Mouse (Mus musculus): ENCODE data around the gene Aurkb. TPM values are rescaled to one million over a fixed set of nuclear protein-coding genes. Genes with fewer than 3 reads are reported as not detected.

Gene Aurkb
- polyA plus RNA-seq, 1 experiment from 2014 or later = 116 TPM

DNA sequence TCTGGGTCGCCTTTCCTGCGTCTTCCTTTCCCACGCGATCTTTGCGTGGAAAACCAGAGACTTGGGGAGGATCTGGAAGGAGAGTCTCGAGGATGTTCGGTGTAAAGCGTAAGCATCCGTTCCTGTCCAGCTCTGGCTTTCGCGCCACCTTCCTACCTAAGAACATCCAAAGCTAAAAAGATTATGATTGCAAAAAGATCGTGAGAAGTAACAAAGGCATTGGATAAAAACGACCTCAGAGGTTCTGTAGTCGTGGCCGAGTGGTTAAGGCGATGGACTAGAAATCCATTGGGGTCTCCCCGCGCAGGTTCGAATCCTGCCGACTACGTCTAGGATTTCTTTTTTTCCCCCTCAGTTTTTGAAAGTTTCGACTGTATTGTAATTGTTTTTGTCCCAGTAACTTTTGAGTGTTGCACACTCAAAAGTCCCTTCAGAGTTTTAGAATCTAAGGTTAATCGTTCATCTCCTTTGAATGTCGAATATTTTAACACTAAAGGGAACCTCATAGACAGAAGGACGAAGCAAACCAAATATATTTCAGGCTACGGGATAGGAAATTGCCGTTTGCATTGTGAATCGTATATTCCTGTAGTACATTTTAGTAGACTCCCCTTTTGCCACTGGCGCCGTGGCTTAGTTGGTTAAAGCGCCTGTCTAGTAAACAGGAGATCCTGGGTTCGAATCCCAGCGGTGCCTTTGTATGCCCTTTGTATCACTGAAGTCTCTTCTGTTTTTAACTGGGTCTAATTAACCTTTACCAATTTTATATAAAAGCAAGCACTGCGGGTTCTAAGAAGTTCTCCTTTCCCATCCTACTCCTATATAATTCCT lies 8.0 kb upstream of the Aurkb start:
- Histone ChIP-seq H3K9ac (peak overlapping the region; percentile 80), H3K27ac (peak overlapping the region; percentile 75), H3K36me3 (peaks cover 31% of the 10 kb centered on the region), H3K4me1 (replicated peaks) (peaks cover 39% of the 10 kb centered on the region), H3K27me3 (no peaks in the 10 kb centered on the region), H3K4me2 (peak overlapping the region; percentile 94), H3K4me3 (replicated peaks) (peak overlapping the region; percentile 79), H3K9me3 (replicated peaks) (no peaks in the 10 kb centered on the region)
- DNase-seq (peak; percentile 82), ATAC-seq (ENCODE audit: low read depth) (peak; percentile 28; the same call in 1 of the 2 replicates)
- under 1% methylated on average over 34 of the region's 34 CpGs for WGBS (ENCODE audit: insufficient replicate concordance)

- Histone ChIP-seq H3K4me1 (replicated peaks) (peaks cover 39% of the 10 kb centered on the region), H3K9ac (0 out of 2 replicates have a peak overlapping the region, but pooled peaks have one; percentile 78), H3K27me3 (no peaks in the 10 kb centered on the region), H3K27ac (no peak overlapping the region), H3K4me2 (peak overlapping the region; percentile 91), H3K4me3 (replicated peaks) (peak overlapping the region; percentile 74; the same call in 1 of the 2 replicates), H3K36me3 (peaks cover 24% of the 10 kb centered on the region), H3K9me3 (replicated peaks) (no peaks in the 10 kb centered on the region)
- DNase-seq = no peak
- 64% methylated on average over 5 of the region's 5 CpGs for WGBS (ENCODE audit: insufficient replicate concordance)
- ATAC-seq (ENCODE audit: low read depth) = no peak
These were observed 7.3 kb upstream of the Aurkb start for GRCm38 (mm10) chr11:69038173-69038572.

DNA sequence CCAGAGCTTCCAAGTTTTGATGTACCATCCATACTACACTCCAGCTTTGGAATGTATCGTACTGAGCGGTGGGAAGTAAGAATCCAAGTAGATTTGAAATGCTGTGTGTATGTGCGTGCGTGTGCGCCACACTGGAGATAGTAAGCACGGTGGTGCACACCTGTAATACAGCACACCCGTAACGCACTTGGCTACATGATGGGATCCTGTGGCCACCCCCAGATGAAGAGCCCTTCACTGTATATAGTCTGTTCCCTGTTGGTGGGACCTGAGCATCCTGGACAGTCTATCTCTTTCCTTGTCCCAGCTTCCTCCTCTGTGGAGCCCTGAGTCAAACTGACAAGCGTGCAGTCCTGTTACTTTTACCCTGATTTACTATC lies 938 bp downstream of the Aurkb start:
- Histone ChIP-seq H3K27me3 (no peaks in the 10 kb centered on the region), H3K9ac (peak overlapping the region; percentile 96), H3K4me3 (replicated peaks) (peak overlapping the region; percentile 90), H3K4me1 (replicated peaks) (peaks cover 60% of the 10 kb centered on the region), H3K36me3 (peaks cover 42% of the 10 kb centered on the region), H3K27ac (peak overlapping the region; percentile 95), H3K4me2 (peak overlapping the region; percentile 80), H3K9me3 (replicated peaks) (no peaks in the 10 kb centered on the region)
- ATAC-seq (ENCODE audit: low read depth) (no peak), DNase-seq (no peak)
- WGBS (ENCODE audit: insufficient replicate concordance) = 9% methylated on average over 9 of the region's 9 CpGs

GRCm38 (mm10) chr11:69047592-69047991 lies 2.1 kb downstream of the Aurkb start:
- Histone ChIP-seq H3K4me3 (replicated peaks) (peak overlapping the region; percentile 90), H3K36me3 (peaks cover 54% of the 10 kb centered on the region), H3K9ac (peak overlapping the region; percentile 96)

GRCm38 (mm10) chr11:69048151-69048550 lies 2.7 kb downstream of the Aurkb start:
- ATAC-seq (ENCODE audit: low read depth) (no peak), DNase-seq (no peak)
- peaks cover 56% of the 10 kb centered on the region for H3K36me3 ChIP-seq
- H3K27me3 ChIP-seq = no peaks in the 10 kb centered on the region
- H3K9me3 ChIP-seq (replicated peaks) = no peaks in the 10 kb centered on the region
- no peak overlapping the region for H3K27ac ChIP-seq
- WGBS (ENCODE audit: insufficient replicate concordance) = 86% methylated on average over 14 of the region's 14 CpGs
- peaks cover 65% of the 10 kb centered on the region for H3K4me1 ChIP-seq (replicated peaks)
- H3K9ac ChIP-seq = no peak overlapping the region
- peak overlapping the region; percentile 90 for H3K4me3 ChIP-seq (replicated peaks)
- H3K4me2 ChIP-seq = peak overlapping the region; percentile 80

More at GRCm38 (mm10) chr11:69047592-69047991, 2.1 kb downstream of the Aurkb start:
- Histone ChIP-seq H3K4me1 (replicated peaks) (peaks cover 60% of the 10 kb centered on the region), H3K4me2 (peak overlapping the region; percentile 80), H3K9me3 (replicated peaks) (no peaks in the 10 kb centered on the region), H3K27ac (peak overlapping the region; percentile 41; the same call in 1 of the 2 replicates), H3K27me3 (no peaks in the 10 kb centered on the region)
- DNase-seq = no peak
- no peak for ATAC-seq (ENCODE audit: low read depth)
- 90% methylated on average over 12 of the region's 12 CpGs for WGBS (ENCODE audit: insufficient replicate concordance)

DNA sequence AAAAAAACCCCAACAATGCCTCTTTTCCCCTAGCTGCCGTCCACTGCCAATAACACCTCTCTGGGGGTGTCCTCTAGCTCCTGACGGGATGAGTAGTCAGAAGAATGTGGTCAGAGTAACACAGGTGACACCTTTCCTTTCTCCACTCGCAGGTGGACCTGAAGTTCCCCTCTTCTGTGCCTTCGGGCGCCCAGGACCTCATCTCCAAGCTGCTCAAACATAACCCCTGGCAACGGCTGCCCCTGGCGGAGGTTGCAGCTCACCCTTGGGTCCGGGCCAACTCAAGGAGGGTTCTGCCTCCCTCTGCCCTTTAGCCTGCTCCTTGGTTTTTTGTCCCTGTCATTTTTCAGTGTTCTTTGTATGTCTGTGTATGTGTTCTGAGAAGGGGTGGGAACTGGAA lies 5.3 kb downstream of the Aurkb start:
- Histone ChIP-seq H3K4me3 (replicated peaks) (peak overlapping the region; percentile 6; the same call in 1 of the 2 replicates), H3K4me1 (replicated peaks) (peaks cover 54% of the 10 kb centered on the region), H3K4me2 (no peak overlapping the region), H3K27me3 (no peaks in the 10 kb centered on the region), H3K9me3 (replicated peaks) (no peaks in the 10 kb centered on the region), H3K9ac (no peak overlapping the region), H3K27ac (no peak overlapping the region), H3K36me3 (peaks cover 68% of the 10 kb centered on the region)
- 90% methylated on average over 8 of the region's 8 CpGs for WGBS (ENCODE audit: insufficient replicate concordance)
- ATAC-seq (ENCODE audit: low read depth) = no peak
- no peak for DNase-seq

- no peaks in the 10 kb centered on the region for H3K27me3 ChIP-seq
- no peak for ATAC-seq (ENCODE audit: low read depth)
These were observed 6.3 kb downstream of the Aurkb start for GRCm38 (mm10) chr11:69051771-69052170.

GRCm38 (mm10) chr11:69052824-69053421 lies 7.5 kb downstream of the Aurkb start:
- Histone ChIP-seq H3K4me3 (replicated peaks) (no peak overlapping the region), H3K27me3 (no peaks in the 10 kb centered on the region), H3K4me1 (replicated peaks) (peaks cover 42% of the 10 kb centered on the region), H3K36me3 (peaks cover 60% of the 10 kb centered on the region), H3K9ac (no peak overlapping the region), H3K27ac (no peak overlapping the region), H3K4me2 (no peak overlapping the region), H3K9me3 (replicated peaks) (no peaks in the 10 kb centered on the region)
- no peak for DNase-seq
- ATAC-seq (ENCODE audit: low read depth) = no peak
- 88% methylated on average over 2 of the region's 2 CpGs for WGBS (ENCODE audit: insufficient replicate concordance)

More at GRCm38 (mm10) chr11:69051771-69052170, 6.3 kb downstream of the Aurkb start:
- Histone ChIP-seq H3K27ac (no peak overlapping the region), H3K4me1 (replicated peaks) (peaks cover 50% of the 10 kb centered on the region), H3K4me2 (no peak overlapping the region), H3K9ac (no peak overlapping the region), H3K9me3 (replicated peaks) (no peaks in the 10 kb centered on the region), H3K4me3 (replicated peaks) (no peak overlapping the region), H3K36me3 (peaks cover 68% of the 10 kb centered on the region)
- DNase-seq = no peak
- 77% methylated on average over 4 of the region's 4 CpGs for WGBS (ENCODE audit: insufficient replicate concordance)

DNA sequence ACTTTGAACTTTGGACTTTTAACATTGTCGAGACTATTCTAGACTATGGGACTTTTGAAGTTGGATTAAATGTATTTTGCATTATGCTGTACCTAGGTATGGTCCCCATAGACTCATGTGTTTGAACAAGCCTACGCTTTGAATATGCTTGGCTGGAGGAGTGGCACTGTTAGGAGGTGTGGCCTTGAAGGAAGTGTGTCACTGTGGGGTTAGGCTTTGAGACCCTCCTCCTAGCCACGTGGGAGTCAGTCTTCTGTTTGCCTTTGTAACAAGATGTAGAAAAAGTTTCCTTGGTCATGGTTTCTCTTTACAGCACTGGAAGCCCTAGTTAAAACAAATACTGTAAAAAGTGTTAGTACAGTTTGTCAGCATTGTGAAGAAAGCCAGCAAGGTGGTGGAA lies 8.4 kb downstream of the Aurkb start:
- ATAC-seq (ENCODE audit: low read depth) (no peak), DNase-seq (no peak)
- Histone ChIP-seq H3K9ac (no peak overlapping the region), H3K36me3 (peaks cover 51% of the 10 kb centered on the region), H3K4me1 (replicated peaks) (peaks cover 42% of the 10 kb centered on the region), H3K4me2 (no peak overlapping the region), H3K9me3 (replicated peaks) (no peaks in the 10 kb centered on the region), H3K27me3 (no peaks in the 10 kb centered on the region), H3K27ac (no peak overlapping the region), H3K4me3 (replicated peaks) (no peak overlapping the region)
- WGBS (ENCODE audit: insufficient replicate concordance) = 62% methylated on average over 3 of the region's 3 CpGs

DNA sequence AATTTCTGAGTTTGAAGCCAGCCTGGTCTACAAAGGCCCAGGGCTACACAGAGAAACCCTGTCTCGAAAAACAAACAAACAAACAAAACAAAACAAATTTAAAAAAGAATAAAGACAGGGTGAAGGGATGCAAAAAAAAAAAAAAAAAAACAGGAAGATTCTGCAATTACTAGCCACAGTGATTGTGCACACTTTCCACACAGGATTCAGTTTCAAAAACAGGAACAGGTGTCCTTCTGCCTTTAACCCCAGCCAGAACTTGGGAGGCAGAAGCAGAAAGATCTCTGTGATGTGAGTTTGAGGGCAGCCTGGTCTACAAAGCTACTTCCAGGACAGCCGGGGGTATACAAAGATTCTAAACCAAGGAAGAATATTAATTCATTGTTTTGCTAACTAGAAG lies 12.8 kb downstream of the Aurkb start:
- peaks cover 11% of the 10 kb centered on the region for H3K36me3 ChIP-seq
- no peak for DNase-seq
- H3K27ac ChIP-seq = peak overlapping the region; percentile 91
- no peaks in the 10 kb centered on the region for H3K9me3 ChIP-seq (replicated peaks)
- peak overlapping the region; percentile 96 for H3K4me3 ChIP-seq (replicated peaks)
- H3K27me3 ChIP-seq = no peaks in the 10 kb centered on the region
- peak overlapping the region; percentile 99 for H3K4me2 ChIP-seq
- ATAC-seq (ENCODE audit: low read depth) = no peak
- peaks cover 40% of the 10 kb centered on the region for H3K4me1 ChIP-seq (replicated peaks)
- H3K9ac ChIP-seq = peak overlapping the region; percentile 85
- WGBS (ENCODE audit: insufficient replicate concordance) = 68% methylated on average over 2 of the region's 2 CpGs

GRCm38 (mm10) chr11:69058729-69059356 lies 13.4 kb downstream of the Aurkb start:
- H3K4me3 ChIP-seq (replicated peaks) = peak overlapping the region; percentile 96
- H3K36me3 ChIP-seq = peaks cover 6% of the 10 kb centered on the region
- peak overlapping the region; percentile 85 for H3K9ac ChIP-seq
- H3K9me3 ChIP-seq (replicated peaks) = no peaks in the 10 kb centered on the region
- 1% methylated on average over 19 of the region's 19 CpGs for WGBS (ENCODE audit: insufficient replicate concordance)
- H3K4me2 ChIP-seq = peak overlapping the region; percentile 99
- ATAC-seq (ENCODE audit: low read depth) (no peak), DNase-seq (no peak)
- no peaks in the 10 kb centered on the region for H3K27me3 ChIP-seq
- peak overlapping the region; percentile 91 for H3K27ac ChIP-seq
- H3K4me1 ChIP-seq (replicated peaks) = peaks cover 38% of the 10 kb centered on the region

Data from liver, embryonic 13.5 days (tissue).